Mouse (Mus musculus) ZHBTc4 (cell line): ENCODE measurements around the gene Csnk1g2.
A peak's percentile ranks its signal among the peaks of the same experiment; 100 is the strongest.

Experiments used
- DNase-seq: peaks from one replicate; pipeline ENCODE4 v3.0.0-alpha.2; 2011; ENCODE audit warnings: low read depth, low spot score

Gene Csnk1g2

DNA sequence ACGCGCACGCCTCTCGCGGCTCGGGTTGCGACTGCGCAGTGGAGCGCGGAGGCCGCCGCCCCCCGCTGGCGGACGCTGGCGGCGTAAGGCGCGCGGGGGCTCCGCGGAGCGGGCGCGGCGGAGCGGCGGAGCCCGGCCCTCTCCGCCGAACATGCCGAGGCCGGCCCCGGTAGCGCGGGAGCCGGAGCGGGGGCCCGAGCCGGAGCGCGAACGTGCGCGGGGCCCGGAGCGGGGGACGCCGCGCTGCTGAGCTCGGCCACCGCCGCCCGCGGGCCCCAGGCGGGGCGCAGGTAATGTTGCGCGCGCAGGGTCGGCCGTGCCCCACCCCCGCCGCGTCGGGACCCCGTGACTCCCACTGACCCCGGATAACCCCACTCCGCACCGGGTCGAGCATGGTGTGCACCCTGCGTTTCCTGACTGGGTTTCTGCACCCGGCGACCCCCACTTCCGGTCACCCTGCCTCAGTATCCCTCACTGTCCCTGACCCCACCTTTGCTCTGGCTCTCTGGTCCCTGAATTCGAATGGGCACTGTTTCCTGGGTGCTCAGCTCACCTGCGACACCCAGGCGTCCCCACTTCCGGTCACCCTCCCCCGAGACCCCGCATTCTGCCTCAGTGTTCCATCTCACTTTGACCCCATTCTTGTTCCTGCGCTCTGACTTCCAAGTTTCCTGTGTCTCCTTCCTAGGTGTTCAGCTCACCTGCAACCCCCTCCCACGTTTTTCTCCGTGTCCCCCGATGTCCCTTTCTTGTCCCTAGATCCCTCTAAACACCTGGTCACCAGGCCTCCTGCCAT is at the start of gene Csnk1g2:
Csnk1g2 (plus strand) TSS at position 178 of the 796 bp plus-strand sequence.
- DNase-seq, result peak; percentile 65

DNA sequence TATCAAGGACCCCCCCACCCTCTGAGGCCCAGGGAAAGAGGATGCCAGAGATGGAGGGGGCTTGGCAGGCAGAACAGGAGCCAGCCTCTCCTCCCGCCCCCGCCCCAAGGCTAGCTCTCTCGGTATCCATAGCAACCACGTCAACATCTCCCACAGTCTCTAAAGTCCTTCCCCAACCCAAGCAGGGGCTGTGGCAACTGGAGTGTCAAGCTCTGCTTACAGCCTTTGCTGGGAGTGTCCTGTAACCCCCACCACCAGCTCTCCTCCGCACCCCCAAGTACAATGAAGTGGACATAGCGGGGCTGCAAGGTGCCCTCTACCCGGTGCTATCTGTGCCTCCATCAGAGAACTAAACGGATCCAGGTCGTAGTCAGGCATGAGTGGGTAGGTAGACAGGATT is 48.7 kb upstream of the Csnk1g2 start:
- DNase-seq, result peak; percentile 34

DNA sequence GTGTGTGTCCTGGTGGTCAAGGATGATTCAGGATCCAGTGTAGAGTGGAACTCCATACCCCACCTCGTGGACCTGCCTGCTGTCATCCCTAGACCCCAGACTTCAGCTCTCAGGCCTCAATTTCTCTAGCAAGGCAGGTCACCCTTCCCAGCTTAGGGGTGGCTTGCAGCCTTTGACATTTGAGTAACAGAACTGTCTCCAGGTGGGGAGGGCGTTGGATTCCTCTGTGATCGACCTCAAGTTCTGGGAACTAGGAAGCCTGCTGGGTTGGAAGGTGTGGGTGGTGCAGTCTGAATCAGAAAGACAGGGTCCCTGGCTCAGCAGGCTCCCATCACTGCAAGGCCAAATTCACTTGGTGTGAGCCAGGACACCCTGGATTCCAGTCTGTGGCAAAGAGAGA is 47.7 kb upstream of the Csnk1g2 start:
- no peak for DNase-seq

DNA sequence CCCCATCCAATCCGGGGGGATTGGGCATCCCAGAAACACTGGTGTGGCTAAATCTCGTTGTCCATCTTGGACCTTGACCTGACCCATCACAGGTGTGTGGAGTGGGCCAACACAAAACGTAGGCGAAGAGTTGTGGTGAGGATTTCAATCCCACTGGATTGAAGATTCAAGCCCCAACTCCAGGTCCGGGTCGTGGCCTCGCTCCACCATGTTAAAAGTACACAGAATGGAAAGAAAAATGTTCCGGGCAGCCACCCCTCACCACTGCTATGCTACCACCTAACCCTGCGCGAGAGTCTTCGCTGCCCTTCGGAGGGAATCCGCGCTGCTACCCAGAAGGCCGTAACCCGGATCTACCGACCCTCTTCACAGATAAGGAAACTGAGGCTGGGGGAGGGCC is 46.7 kb upstream of the Csnk1g2 start:
- DNase-seq, result no peak

DNA sequence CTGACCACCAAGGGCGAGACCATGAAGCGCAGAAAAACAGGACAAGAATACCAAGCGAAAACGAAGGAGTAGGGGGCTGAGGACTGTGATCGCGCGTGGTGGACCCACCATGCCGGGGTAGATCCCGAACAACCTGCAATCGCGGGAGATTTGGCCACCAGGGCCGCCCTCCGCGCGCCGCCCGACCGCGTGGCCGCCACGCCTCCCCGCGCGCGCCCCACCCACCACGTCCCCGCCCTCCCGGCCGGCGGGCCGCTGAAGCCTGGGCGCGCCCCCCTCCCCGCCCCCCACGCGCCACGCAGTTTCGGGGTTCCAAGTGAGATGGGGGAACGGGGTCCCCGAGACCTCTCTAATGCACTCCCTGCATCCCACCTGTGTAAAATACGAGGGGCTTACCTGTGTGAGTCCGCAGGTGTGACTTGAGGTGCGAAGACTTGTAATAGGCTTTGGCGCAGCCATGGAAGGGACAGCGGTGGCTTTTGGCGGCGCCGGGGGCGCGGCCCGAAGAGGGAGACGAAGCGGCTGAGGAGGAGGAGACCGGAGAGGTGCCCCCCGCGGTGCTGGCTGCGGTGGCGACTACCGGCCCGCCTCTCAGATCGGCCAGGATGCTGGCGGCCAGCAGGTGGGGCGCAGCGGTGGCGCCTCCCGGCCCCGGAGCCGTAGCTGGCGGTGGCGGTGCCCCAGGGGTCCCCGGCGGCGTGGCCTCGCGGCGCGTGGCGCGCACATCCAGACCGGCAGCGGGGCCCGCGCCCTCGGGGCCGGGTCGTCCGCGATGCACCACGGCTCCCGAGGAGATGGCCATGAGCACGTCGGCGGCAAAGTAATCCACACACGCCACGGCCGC is 46.1 kb upstream of the Csnk1g2 start:
- peak; percentile 76 for DNase-seq

DNA sequence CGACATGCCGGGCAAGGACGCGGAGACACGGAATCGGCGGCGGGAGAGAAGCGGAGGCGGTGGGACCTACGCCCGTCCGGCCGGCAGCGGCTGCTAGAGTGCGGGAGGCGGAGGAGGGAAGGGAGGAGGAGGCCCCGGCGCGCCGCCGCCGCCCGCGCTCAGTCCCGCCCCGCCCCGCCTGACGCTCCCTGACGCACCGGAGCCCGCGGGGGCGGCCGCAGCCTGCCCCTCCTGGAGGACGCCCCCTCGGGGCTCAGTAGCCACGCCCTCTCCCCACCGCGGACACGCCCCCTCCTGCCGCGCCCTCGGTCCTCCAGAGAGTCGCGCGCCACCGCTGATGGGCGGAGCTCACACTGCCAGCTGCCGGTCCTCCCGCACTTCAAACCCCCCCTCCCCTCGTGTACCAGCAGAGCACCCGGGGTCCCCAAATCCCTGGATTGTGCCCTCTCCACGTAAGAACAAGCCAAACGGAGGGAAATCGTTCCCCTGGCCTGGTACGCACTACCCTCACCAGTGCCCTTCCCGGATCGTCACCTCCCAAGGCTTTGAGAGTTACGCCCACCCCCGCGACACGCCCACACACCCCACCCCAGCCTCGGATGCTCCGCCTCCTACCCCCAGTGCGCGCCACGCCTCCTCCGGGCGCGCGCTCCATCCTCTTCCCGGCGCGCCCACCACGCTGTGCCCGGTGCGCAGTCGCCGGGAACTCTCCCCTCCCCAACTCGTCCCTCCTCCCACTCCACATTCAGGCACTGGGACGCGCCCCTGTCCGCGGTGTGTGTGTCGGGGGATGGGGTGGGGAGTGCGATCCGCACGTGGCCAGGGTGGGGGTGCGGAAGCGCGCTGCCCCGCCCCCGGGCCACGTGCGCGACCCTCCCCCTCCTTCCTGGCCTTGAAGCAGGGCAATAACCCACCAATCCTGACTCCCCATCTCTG is 45.2 kb upstream of the Csnk1g2 start, which contains the start of gene Klf16:
Klf16 (minus strand) TSS at position 127 of the 936 bp plus-strand sequence.
- peak; percentile 97 for DNase-seq

DNA sequence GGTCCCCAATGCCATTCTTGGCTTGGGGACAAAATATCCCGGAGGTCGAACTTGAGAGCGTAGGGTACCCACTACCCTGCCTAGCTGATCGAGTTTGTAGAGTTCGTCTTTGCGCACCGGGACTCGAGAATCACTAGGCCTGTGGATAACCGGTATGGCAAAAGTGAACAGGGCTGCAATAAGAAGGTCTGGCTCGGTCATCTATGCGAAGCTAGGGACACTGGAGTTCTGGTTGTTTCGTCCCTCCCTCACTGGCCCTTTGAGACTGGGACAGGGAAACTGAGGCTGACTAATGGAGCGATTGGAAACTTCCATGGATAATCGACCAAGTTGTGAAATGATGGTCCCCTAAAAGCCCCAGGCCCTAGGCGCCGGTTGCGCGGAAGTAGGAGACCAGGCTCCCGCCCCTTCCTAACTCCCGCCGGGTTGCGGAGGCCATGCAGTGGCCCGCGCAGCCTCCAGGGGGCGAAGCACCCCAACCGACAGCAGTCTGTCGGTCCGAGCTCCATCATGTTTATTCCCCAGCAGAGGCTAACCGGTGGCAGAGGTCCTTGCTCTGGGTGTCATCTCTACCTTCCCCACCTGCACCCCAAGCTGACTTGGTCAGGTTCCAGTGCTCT is 44.4 kb upstream of the Csnk1g2 start:
- peak; percentile 95 for DNase-seq

DNA sequence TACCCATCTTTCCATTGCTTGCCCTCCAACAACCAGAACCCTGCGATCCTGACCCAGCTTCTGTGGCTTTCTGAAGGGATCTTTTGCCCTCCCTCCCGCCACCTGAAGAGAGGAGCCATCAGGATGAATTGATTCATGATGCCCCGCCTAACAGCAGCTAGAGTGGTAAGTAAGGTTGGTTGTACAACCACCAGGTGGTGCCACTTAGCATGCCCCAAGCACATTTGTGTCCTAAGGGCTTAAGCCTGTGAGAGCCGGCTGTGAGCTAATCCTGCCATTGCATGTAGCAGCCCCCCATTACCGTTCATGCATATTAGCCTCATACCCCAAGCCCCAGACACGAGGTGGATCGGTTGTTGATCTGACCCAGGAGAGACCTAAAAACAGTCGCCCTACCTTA is 43.7 kb upstream of the Csnk1g2 start:
- peak; percentile 95 for DNase-seq

DNA sequence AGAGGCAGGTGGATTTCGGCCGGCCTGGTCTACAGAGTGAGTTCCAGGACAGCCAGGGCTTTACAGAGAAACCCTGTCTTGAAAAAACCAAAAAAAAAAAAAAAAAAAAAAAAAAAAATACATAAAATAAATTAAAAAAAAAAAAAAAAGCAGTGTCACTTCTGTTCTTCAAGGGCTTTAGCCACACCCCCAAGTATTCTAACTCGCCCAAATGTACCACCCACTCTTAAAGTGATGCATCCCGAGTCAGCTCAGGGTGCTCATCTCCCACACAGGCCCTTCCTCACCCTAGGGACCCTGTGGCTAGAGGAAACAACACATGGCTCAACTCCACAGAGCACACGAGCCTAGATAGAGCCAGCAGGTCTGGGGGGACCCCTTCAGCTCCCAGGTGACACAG is 39.6 kb upstream of the Csnk1g2 start:
- DNase-seq, result no peak

DNA sequence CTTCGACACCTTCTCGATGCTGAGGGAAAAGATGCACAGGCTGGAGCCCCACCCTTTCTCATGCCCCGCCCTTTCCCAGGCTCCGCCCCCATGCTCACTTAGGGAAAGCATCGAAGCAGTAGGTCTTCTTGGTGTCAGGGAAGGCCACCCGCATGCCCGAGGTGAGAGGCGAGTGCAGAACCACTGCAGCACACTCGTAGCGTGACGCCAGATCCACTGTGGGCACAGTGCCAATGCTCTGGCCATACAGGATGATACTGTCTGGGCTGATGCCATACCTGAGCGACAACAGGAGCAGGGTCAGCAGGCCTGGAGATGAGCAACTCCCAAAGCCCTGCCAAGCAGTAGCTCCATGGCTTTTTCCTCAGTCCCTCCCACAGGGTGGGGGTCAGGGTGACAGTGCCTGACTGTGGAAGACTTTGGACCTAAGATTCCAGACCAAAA is 38.6 kb upstream of the Csnk1g2 start:
- DNase-seq, result peak; percentile 85

DNA sequence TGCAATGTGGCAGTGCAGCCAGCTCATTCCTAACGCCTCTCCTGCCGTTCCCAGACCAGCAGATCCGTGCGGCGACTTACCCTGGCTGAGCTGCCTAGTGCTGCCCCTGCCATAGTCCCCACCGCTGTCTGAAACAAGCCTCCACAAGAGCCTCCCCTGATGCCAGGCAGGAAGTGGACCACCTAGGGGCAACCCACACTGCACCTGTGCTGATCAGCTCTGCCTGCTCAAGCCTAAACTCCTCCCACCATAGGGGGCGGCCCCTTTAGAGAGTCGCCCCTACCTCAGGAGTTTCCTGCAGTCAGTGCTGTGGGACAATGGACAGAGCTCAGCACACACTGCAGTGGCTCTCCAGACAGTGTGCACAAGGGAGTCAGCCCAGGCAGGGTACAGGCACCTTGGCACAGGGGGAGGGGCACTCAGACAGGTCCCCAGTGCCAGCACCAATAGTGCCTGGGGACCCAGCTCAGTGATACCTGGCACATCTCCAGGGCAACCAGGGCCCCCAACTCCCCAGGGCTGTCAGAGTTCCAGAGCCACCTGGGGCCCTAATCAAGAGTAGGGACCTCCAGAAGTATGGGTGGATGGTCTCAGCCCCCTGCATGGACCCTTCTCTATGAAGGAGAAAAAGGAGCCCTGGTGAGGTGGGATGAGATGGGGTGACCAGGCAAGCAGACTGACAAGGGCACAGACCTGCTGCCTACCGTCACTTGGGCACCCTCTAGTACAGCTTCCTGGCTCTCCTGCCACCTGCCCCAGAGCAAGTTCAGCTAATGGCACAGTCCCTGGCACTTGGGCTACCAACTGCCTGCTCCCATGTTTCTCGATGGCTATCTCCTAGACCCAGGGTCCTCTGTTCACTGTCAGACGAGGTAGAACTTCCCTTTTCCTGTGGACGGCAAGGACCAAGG is 37.7 kb upstream of the Csnk1g2 start:
- DNase-seq, result no peak

DNA sequence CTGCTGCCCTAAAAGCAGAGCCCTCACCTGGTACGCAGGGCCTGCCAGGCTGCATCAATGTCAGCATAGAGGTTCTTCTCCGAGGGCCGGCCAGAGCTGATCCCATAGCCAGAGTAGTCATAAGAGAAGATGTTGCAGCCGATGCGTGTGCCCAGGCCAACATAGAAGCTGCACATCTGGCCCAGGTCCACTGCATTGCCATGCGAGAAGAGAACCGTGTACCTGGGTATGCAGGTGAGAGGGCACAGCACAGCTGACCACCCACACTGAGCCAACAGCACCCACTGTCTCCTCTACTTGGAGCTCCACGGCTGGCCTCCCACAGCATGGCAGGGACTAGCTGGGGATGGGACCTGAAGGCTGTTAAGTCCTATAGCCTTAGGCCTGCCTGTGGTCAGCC is 37.1 kb upstream of the Csnk1g2 start:
- DNase-seq, result no peak

DNA sequence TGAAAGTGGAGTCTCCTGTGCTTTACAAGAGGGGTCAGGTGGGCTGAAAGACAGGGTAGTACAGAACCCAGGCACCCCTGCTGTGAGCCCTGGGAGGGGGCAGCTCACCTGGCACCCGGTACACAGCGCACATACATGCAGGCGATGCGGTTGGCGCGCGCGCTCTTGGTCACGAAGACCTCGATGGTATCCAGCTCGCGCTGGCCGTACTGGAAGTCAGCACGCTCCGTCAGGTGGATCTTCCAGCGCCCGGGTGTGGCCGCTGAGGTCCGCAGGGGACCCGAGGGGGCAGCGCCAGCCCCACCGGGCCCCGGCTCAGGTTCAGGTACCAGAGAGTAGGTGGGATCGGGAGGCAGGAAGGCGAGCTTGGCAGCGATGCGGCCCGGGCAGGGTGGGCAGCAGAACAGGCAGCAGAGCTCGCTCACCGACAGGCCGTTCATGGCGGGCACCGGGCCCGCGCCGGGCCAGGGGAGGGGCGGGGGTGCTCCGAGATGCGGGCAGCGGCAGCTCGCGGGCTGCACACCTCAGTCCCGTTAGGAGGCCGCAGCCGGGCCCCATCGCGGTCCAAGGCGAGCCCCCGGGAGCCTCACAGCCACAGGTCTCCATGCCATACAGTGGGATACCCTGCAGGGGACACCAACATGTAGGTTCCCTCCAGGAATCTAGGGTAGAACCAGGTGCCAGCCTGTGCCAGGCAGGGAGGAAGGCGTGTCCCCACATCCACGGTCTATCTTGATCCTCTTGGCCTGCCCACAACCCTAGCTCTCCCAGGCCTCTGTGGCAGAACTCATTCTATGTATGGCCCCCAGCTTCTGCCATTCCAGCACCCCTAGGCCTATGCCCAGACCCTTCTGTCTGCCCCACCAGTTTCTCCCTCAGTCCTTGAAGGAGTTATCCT is 36.0 kb upstream of the Csnk1g2 start:
- DNase-seq, result no peak

DNA sequence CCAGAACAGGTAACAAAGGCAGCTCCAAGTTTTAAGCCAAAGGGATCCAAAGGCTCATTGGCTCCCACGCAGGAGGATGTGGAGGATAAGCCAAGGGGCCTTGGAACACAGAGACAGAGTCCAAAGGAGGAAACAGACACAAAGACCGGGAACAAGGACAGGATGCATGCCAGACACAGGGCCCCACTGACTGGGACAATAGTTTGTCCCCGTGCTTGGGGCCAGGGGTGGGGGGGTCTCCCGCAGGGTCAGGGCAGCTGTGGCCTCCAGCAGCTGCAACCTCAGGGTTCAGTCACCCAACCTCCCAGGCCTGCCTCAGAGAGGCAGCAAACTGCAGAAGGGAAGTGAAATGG is 35.4 kb upstream of the Csnk1g2 start:
- DNase-seq, result no peak

DNA sequence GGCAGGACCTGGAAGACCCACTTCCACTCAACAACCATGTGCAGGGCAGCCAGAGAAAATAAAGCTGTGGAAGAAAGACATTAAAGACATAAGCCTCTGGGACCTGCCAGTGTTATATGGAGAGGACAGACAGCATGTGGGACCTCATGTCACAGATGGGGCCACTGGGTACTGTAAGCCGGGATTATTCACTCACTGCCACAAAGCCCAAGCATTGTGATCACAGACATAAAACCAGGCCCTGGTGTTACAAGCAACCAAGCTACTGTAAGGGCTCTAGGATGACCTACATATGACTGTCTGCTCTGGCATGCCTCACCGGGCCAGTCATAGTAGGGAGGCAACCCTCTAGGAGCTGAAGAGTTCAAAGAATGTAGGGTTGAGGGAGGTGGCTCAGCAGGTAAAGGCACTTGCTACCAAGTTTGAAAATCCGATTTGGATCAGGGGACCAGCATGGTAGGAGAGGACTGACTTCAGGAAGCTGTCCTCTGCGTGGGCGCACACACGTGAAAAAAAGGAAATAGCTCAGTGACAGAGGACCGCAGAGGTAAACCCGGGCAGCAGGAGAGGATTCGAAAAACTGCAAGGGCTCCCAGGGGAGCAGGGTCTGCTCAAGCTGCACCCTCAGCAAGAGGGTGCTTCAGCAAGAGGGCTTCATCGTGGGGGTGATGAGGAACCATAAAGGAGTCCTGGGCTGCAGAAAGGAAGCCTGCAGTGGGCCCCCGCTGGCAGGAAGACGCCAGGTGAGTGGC is 33.3 kb upstream of the Csnk1g2 start:
- DNase-seq, result no peak

DNA sequence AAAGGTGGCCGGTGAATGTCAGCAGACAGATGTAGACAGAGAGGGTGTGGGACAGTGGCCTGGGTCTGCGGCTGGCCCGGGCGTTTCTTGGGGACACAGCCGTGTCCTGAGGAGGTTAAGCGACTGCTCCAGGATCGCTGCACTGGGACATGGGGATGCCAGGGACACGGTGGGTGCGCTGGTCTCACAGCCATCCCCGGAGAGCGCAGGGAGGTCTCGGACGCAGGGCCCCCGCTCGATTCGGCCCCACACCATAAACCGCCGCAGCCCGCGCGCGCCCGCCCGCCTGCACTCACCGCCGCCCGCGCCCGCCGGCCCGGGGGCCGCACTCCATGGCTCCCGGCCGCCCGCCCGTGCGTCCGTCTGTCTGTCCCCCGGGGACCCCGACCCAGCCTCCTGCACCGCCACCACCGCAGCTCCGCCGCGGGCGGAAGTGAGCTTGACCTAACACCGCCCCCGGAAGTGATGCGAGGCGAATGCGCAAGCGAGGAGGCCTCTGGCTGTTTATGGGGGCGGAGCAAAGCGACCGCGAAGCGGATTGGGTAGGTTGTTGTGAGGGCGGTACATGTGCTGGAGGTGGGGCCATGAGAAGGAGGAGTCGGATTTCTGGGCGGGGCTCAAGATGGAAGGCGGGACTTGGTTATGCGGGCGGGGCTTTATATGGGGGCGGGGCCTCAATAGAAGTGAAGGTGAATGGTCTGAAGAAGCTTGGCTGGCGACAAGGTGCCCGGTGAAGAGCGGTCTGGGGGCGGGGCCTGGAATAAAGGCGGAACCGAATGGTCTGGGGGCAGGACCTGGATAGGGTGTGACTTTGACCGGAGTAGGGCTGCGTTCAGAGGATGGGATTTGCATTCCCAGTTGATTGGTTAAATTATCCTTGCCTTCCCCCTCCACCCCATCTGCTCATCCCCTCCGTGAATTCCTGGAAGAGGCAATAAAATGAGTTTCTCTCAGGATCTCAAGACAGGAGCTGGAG is 32.5 kb upstream of the Csnk1g2 start, which contains the start of gene Abhd17a:
Abhd17a (minus strand) TSS at position 463 of the 976 bp plus-strand sequence.
- DNase-seq, result peak; percentile 99

DNA sequence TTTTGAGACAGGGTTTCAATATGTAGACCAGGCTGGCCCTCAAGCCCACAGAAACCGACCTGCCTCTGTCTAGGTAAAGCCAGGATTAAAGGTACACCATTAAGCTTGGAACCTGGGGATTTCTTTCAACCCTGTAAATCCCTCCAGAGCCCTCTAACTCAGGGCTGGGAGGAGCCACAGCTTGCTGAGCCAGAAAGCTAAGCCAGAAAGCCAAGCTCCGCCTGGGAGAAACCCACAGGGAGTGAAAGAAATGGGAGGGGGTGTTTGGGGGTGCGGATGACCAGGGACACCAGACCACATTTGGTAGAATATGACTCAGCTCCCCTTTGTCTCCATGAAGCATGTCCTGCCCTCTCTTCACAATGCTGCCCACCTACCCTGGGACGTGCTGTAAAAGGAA is 26.3 kb upstream of the Csnk1g2 start:
- no peak for DNase-seq
